Mouse (Mus musculus) brain, adult 2 months (tissue): ENCODE data around the gene Chrd.

Source experiments
- DNase-seq: peaks from one replicate; pipeline ENCODE4 v3.0.0; 2011; ENCODE audit warnings: low read depth, low spot score

Gene Chrd

DNA sequence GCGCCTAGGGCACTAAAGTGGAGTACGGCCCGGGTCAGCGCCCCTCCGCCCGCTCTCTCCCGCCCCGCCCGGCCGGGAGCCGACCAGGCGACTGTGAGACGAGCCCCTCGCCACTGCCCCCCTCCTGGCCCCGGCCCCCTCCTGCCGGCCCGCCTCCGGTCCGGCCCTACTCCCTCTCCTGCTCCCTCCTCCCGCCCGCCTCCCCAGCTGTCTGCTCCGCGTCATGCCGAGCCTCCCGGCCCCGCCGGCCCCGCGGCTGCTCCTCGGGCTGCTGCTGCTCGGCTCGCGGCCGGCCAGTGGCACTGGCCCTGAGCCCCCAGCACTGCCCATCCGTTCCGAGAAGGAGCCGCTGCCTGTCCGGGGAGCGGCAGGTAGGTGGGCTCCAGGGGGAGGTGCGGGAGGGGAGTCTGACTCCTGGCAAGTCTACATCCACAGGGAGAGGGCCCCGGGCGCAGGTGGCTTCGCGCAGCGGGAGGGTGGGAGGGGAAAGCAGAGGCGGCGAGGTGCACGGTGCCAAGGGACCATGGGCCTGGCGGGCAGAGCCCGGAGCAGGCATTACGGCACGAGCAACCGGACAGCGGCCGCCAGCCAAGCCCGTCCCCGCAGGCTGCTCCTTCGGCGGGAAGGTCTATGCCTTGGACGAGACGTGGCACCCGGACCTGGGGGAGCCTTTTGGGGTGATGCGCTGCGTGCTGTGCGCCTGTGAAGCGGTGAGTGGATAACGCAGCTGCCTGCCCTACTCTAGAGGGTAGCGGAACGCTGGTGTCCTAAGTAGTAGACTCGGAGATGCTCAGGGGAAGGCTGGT is at the start of gene Chrd:
TSS of gene Chrd (plus strand) at position 203 of the 806 bp plus-strand sequence.
- DNase-seq = peak; percentile 78

GRCm38 (mm10) chr16:20690774-20691173 is 42.2 kb upstream of the Chrd start:
- no peak for DNase-seq

GRCm38 (mm10) chr16:20691617-20692016 is 41.3 kb upstream of the Chrd start:
- DNase-seq = no peak

DNA sequence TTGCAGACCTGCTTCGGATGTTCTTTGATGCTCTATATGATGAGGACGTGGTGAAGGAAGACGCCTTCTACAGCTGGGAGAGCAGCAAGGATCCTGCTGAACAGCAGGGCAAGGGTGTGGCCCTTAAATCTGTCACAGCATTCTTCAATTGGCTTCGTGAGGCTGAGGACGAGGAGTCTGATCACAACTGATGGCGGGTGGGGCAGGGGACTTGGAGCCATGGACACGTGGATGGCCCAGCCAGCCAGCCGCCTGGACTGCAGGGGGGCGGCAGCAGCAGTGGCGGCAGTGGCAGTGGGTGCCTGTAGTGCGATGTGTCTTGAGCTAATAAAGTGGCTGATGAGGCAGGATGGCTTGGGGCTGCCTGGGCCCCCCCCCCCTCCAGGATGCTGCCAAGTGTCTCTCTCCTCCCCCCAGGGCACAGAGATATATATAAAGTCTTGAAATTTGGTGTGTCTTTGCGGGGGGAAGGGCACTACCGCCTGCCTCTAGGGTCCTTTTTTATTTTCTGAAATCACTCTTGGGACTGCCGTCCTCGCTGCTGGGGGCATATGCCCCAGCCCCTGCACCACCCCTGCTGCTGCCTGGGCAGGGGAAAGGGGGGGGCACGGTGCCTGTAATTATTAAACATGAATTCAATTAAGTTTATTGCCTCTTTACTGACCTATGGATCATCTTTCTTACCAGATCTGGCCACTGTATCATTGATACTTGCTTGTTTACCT is 40.5 kb upstream of the Chrd start:
- no peak for DNase-seq

GRCm38 (mm10) chr16:20693111-20693701 is 39.7 kb upstream of the Chrd start, which contains the start of gene Fam131a:
Gene Fam131a (plus strand): TSS chr16:20693241.
- peak; percentile 98 for DNase-seq

- DNase-seq = peak; percentile 93
Measured at GRCm38 (mm10) chr16:20694781-20695180, 38.1 kb upstream of the Chrd start.

- DNase-seq = peak; percentile 96
Measured at GRCm38 (mm10) chr16:20695622-20696323, 37.2 kb upstream of the Chrd start.

- no peak for DNase-seq
Measured at GRCm38 (mm10) chr16:20699266-20699665, 33.7 kb upstream of the Chrd start.

- peak; percentile 75 for DNase-seq
Measured at GRCm38 (mm10) chr16:20700036-20700435, 32.9 kb upstream of the Chrd start.

DNA sequence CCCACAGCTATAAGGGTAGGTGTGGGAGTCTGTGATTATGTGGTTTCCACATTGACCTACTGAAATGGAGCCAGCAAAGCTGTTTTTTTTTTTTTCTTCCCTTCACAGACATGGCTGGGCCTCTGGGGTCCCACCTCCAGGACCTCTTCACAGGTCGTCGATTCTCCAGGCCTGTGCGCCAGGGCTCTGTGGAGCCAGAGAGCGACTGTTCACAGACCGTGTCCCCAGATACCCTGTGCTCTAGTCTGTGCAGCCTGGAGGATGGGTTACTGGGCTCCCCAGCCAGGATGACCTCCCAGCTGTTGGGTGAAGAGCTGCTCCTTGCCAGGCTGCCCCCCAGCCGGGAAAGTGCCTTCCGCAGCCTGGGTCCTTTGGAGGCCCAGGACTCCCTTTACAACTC is 31.6 kb upstream of the Chrd start:
- DNase-seq = no peak

DNA sequence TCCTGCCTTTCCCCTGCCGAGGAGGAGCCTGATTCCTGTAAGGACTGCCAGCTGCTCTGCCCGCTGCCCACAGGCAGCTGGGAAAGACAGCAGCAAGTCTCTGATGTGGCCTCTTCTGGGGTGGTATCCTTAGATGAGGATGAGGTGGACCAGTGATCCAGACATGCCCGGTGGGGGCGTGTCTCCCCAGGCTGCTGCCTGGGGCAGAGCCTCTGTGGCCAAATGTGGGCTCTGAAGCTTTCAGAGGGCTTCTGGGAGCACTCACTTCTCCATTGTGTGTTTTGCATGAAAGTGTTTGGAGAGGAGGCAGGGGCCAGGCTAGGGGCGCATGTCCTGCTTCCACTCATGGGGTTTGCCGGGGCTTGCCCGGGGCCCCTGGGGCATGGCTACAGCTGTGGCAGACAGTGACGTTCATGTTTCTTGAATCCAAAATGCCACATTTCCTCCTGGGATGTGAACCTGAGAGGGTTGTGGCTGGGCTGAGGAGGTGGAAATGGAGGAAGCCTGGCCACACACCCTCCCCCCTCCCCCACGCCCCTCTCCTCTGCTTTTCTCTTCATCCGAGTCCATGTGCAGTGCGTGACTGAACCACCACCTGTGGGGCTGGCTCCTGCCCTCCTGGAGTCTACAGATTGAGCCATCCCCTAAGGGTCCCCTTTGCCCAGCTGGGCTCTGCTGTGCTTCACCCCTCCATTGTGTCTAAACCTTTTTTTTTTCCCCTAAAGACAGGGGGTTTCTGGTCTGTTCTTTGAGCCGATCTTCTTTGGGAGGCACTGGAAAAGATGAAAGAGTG is 31.0 kb upstream of the Chrd start:
- no peak for DNase-seq

DNA sequence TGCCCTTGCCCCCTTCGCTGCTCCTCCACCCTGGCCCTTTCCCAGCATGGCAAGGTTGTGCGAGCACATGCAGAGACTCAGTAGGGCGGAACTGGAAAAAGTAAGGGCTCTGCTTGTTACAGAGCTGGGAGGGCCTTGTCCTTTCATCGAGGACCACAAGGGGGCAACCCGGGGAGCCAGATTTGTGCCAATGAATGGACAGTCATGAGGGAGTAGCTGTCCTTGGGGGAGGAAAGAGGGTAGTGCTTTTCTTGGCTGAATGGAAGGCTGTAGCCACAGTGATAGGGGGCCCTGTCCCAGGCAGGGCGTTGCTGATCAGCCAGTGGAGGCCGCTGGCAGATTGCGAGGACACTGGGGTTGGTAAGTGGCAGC is 30.4 kb upstream of the Chrd start:
- peak; percentile 78 for DNase-seq

GRCm38 (mm10) chr16:20703071-20703470 is 29.9 kb upstream of the Chrd start:
- no peak for DNase-seq

GRCm38 (mm10) chr16:20703699-20704400 is 29.1 kb upstream of the Chrd start:
- no peak for DNase-seq

- peak; percentile 70 for DNase-seq
Measured at GRCm38 (mm10) chr16:20705786-20706185, 27.1 kb upstream of the Chrd start.

- no peak for DNase-seq
Measured at GRCm38 (mm10) chr16:20706407-20707055, 26.4 kb upstream of the Chrd start.

- DNase-seq = no peak
Measured at GRCm38 (mm10) chr16:20708220-20708938, 24.5 kb upstream of the Chrd start.

DNA sequence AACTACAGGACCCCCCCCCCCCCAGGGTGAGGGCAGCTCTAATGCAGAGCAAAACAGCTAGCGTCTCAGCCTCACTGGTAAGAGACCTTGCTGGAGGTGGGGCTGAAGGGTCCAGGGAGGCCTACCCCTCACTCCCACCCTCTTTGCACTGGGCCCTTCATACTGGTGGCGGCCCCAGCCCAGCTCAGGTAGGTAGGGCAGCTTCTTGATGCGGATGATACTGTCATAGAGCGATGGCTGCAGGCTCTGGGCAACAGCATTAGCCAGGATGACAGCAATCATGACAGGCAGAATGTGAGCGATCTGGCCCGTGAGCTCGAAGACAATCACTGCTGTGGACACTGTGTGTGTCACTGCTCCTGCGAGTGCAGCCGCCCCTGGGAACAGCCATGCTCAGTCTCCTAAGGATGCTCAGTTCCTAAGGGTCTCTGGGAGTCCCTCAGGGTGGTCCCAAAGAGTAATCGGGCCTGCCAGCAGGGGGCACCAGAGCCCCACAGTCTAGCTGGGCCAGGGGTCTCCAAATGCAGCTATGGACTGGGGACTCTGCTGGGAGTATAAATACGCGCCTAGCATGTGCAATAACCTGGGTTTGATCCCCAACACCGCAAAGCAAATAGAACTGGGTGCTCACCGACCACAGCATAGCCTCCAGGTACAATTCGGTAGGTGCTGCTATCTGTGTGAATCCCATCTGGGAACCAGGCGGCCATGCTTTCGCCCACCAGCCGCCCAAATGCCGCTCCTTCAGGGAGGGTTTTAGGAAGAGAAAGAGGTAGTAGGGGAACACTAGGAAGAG is 23.8 kb upstream of the Chrd start:
- no peak for DNase-seq
